Mouse (Mus musculus) embryo, embryonic 9.5 days (tissue): Measurements from ENCODE around the gene Hist2h4.
A peak's percentile ranks its signal among the peaks of the same experiment; 100 is the strongest.

Experiments
- DNase-seq: peaks from one replicate; pipeline ENCODE4 v3.0.0-alpha.2; 2017; ENCODE audit errors: extremely low spot score

Hist2h4 gene

GRCm38 (mm10) chr3:96221640-96222038 is 41.5 kb downstream of the Hist2h4 start:
- no peak for DNase-seq

DNA sequence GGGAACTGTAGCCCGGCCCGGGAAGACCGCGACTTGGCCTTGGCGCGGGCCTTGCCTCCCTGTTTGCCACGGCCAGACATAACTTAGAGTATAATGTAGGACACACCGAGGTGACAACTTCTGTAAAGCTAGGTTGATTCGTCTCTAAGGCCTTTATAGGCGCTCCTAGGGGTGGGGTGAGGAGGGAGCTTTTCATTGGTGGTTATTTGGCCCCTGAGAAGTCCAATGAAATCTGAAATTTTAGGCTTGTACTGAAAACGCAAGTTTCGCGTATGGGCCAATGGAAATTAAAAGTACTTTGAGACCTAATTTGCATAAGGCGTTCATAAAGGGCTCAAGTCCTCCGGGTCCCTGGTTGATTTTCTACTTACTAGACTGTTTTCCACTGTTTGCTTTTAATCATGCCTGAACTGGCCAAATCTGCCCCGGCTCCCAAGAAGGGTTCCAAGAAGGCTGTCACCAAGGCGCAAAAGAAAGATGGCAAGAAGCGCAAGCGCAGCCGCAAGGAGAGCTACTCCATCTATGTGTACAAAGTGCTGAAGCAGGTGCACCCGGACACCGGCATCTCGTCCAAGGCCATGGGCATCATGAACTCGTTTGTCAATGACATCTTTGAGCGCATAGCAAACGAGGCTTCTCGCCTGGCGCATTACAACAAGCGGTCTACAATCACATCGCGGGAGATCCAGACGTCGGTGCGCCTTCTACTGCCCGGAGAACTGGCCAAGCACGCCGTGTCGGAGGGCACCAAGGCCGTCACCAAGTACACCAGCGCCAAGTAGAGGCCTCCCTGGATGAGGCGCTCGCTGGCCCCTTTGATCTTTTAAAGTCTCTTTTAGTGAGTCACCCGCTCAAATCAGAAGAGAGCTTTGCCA is 42.1 kb downstream of the Hist2h4 start, which contains the start of the genes Hist2h2ac and Hist2h2be:
TSS of gene Hist2h2ac (minus strand) at position 116 of the 875 bp plus-strand sequence.
TSS of gene Hist2h2be (plus strand) at position 355 of the 875 bp plus-strand sequence.
- peak; percentile 94 for DNase-seq

DNA sequence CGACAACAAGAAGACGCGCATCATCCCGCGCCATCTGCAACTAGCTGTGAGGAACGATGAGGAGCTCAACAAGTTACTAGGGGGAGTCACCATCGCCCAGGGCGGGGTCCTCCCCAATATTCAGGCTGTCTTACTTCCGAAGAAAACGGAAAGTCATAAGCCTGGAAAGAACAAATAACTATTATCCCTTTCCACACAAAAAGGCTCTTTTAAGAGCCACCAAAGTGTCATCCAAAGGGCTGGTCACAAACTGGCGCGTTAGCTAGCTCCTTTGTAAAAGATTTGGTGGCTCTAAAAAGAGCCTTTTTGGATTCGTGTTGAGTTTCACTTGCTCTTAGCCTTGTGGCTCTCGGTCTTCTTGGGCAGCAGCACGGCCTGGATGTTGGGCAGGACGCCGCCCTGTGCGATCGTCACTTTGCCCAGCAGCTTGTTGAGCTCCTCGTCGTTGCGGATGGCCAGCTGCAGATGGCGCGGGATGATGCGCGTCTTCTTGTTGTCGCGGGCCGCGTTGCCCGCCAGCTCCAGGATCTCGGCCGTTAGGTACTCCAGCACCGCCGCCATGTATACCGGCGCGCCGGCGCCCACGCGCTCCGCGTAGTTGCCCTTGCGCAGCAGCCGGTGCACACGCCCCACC is 42.9 kb downstream of the Hist2h4 start:
- peak; percentile 82 for DNase-seq

- DNase-seq: peak; percentile 87
Measured at GRCm38 (mm10) chr3:96219661-96220130, 43.4 kb downstream of the Hist2h4 start, which contains the start of the genes Bola1 and Hist2h2ab. TSS of gene Bola1 (minus strand) at chr3:96219709. TSS of gene Hist2h2ab (plus strand) at chr3:96219865.

- no peak for DNase-seq
Measured at GRCm38 (mm10) chr3:96219191-96219641, 43.9 kb downstream of the Hist2h4 start.
